In genomic region chr5:107025809-107026208, GRCm38 (mm10) we compare ENCODE assay signal across 11 mouse cellular contexts.
DNase-seq lines count a peak whose midpoint lies in the region; ATAC-seq lines count a peak whose summit lies in the region.
"Had no signal": no experiment of that assay in that cellular context is flagged by ENCODE, and none has a peak within 500 bp of the region (broad histone marks: within the 10 kb centered on the region; RNA-seq: fewer than 3 reads in every experiment).

No protein-coding gene starts in this region.

- no peak overlapping the region for H3K4me2 ChIP-seq in kidney, embryonic 14.5 days (replicated peaks; ENCODE audit: low read depth, low read length)
- H3K4me2 ChIP-seq in heart, embryonic 15.5 days: no peak overlapping the region

- H3K9ac ChIP-seq in kidney, embryonic 14.5 days (ENCODE audit: low read depth, low read length): no peak overlapping the region
- H3K9ac ChIP-seq in heart, embryonic 15.5 days: no peak overlapping the region

- peak; percentile 25 for DNase-seq in kidney, adult 18-20 months
- DNase-seq in gastrocnemius, adult 18-20 months (ENCODE audit: low spot score): peak; percentile 71
- DNase-seq in lung, postnatal 25 days (ENCODE audit: low spot score): peak; percentile 58
- DNase-seq in c-Kit-positive CD71-positive TER-119-positive erythroid progenitor cells, embryonic 14.5 days (ENCODE audit: low spot score): no peak
- DNase-seq in midbrain, embryonic 10.5 days (ENCODE audit: low spot score): no peak
- DNase-seq: cerebellum, adult 11-12 months had no signal

- H3K4me3 ChIP-seq in kidney, embryonic 14.5 days (ENCODE audit: low read length): no peak overlapping the region
- no peak overlapping the region for H3K4me3 ChIP-seq in heart, embryonic 15.5 days
- H3K4me3 ChIP-seq in midbrain, embryonic 10.5 days: no peak overlapping the region
- H3K4me3 ChIP-seq: erythroblast, embryonic 14.5 days had no signal

- ATAC-seq in kidney, embryonic 14.5 days (ENCODE audit: low FRiP score, low TSS enrichment): no peak
- ATAC-seq in heart, embryonic 15.5 days (replicated peaks; ENCODE audit: insufficient number of reproducible peaks, insufficient read depth, low FRiP score, low read depth): no peak
- no peak for ATAC-seq in erythroblast, adult 5-6 weeks (replicated peaks; ENCODE audit: low FRiP score, poor library complexity, severe bottlenecking)

- peaks cover 16% of the 10 kb centered on the region for H3K4me1 ChIP-seq in kidney, embryonic 14.5 days (ENCODE audit: control insufficient read depth, insufficient read depth, low read length)
- H3K4me1 ChIP-seq in heart, embryonic 15.5 days (replicated peaks): peaks cover 44% of the 10 kb centered on the region
- 0 out of 2 replicates have a peak, but pooled peaks cover 3% of the 10 kb centered on the region for H3K4me1 ChIP-seq in midbrain, embryonic 10.5 days

- no peaks in the 10 kb centered on the region for H3K27me3 ChIP-seq in kidney, embryonic 14.5 days (ENCODE audit: control insufficient read depth, insufficient read depth, low read length)
- no peaks in the 10 kb centered on the region for H3K27me3 ChIP-seq in heart, embryonic 15.5 days
- H3K27me3 ChIP-seq in midbrain, embryonic 10.5 days (ENCODE audit: low read depth, poor library complexity, severe bottlenecking): no peaks in the 10 kb centered on the region
- H3K27me3 ChIP-seq: CH12.LX had no signal

- WGBS in kidney, embryonic 14.5 days: 62% methylated on average over 8 of the region's 8 CpGs
- 59% methylated on average over 8 of the region's 8 CpGs for WGBS in heart, embryonic 15.5 days
- WGBS in midbrain, embryonic 10.5 days: 89% methylated on average over 8 of the region's 8 CpGs

- no peaks in the 10 kb centered on the region for H3K9me3 ChIP-seq in kidney, embryonic 14.5 days (ENCODE audit: control insufficient read depth, low read length)
- no peaks in the 10 kb centered on the region for H3K9me3 ChIP-seq in heart, embryonic 15.5 days (replicated peaks)
- H3K9me3 ChIP-seq in midbrain, embryonic 10.5 days (replicated peaks): no peaks in the 10 kb centered on the region

- H3K27ac ChIP-seq in kidney, embryonic 14.5 days (ENCODE audit: low read depth, low read length): no peak overlapping the region
- peak overlapping the region; percentile 13; the same call in 1 of the 2 replicates for H3K27ac ChIP-seq in heart, embryonic 15.5 days
- H3K27ac ChIP-seq in midbrain, embryonic 10.5 days (replicated peaks): no peak overlapping the region

- no peaks in the 10 kb centered on the region for H3K36me3 ChIP-seq in kidney, embryonic 14.5 days (ENCODE audit: control insufficient read depth, insufficient read depth, low read length)
- no peaks in the 10 kb centered on the region for H3K36me3 ChIP-seq in heart, embryonic 15.5 days
- no peaks in the 10 kb centered on the region for H3K36me3 ChIP-seq in midbrain, embryonic 10.5 days

Comparison
In these comparisons a context has a peak if more than half of its experiments do, and no peak if none do; other contexts are left out.
1. DNase-seq: peak in kidney, adult 18-20 months (single experiment), gastrocnemius, adult 18-20 months (single experiment) and lung, postnatal 25 days (single experiment); none in c-Kit-positive CD71-positive TER-119-positive erythroid progenitor cells, embryonic 14.5 days (single experiment) and midbrain, embryonic 10.5 days (single experiment).